Mouse (Mus musculus): ENCODE results near the gene Rps19bp1. TPM values are rescaled to one million over a fixed set of nuclear protein-coding genes. Genes with fewer than 3 reads are reported as not detected.

Gene Rps19bp1
- polyA plus RNA-seq (2016; fragmentation: Nextera tagmentation; extraction: Ambion mirVana): 67.4 TPM in 2 replicates

- Histone ChIP-seq H3K4me1 (replicated peaks) (peaks cover 37% of the 10 kb centered on the region), H3K4me3 (peak within 1 kb of the TSS; percentile 81), H3K27me3 (ENCODE audit: insufficient read depth, poor library complexity, severe bottlenecking) (no peaks in the 10 kb centered on the region), H3K27ac (peak within 1 kb of the TSS; percentile 85), H3K36me3 (peaks cover 30% of the 10 kb centered on the region), H3K9me3 (no peaks in the 10 kb centered on the region)
- DNase-seq (ENCODE audit: low spot score): peak; percentile 95
- 2% methylated on average over 66 of the region's 66 CpGs for WGBS
Observed at GRCm38 (mm10) chr15:80263610-80264575, at the start of gene Rps19bp1. Gene Rps19bp1 (minus strand): TSS chr15:80264315.

- Histone ChIP-seq H3K4me1 (replicated peaks) (peaks cover 16% of the 10 kb centered on the region), H3K27ac (no peak overlapping the region), H3K36me3 (no peaks in the 10 kb centered on the region), H3K4me3 (no peak overlapping the region), H3K27me3 (ENCODE audit: insufficient read depth, poor library complexity, severe bottlenecking) (peaks cover 4% of the 10 kb centered on the region; the same call in 1 of the 2 replicates), H3K9me3 (no peaks in the 10 kb centered on the region)
- no peak for DNase-seq (ENCODE audit: low spot score)
- 69% methylated on average over 8 of the region's 8 CpGs for WGBS
Observed at GRCm38 (mm10) chr15:80306146-80306545, 42.0 kb upstream of the Rps19bp1 start.

DNA sequence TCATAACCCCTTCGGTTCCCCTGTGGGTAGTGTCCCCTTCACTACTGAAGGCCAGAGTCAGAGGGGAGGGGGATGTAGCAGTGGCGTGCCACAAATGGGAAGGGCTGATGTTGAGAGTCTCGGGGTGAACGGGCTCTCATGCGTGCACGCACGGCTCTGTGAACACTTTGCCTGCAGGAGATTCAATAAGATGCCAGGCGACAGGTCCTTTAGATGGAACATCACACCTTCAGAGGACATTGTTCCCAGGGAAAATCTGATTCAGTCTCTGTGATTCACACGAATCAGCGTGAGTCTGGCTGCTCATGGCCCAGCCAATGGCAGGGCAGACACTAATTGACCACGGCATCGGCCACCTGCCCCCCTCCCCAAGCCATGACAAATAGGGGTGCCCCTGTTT, 40.1 kb upstream of the Rps19bp1 start:
- H3K27me3 ChIP-seq (ENCODE audit: insufficient read depth, poor library complexity, severe bottlenecking): peaks cover 4% of the 10 kb centered on the region; the same call in 1 of the 2 replicates
- H3K4me3 ChIP-seq: no peak overlapping the region
- peaks cover 16% of the 10 kb centered on the region for H3K4me1 ChIP-seq (replicated peaks)
- WGBS: 80% methylated on average over 12 of the region's 12 CpGs
- no peaks in the 10 kb centered on the region for H3K36me3 ChIP-seq
- H3K9me3 ChIP-seq: no peaks in the 10 kb centered on the region
- 0 out of 2 replicates have a peak overlapping the region, but pooled peaks have one; percentile 10 for H3K27ac ChIP-seq
- no peak for DNase-seq (ENCODE audit: low spot score)

DNA sequence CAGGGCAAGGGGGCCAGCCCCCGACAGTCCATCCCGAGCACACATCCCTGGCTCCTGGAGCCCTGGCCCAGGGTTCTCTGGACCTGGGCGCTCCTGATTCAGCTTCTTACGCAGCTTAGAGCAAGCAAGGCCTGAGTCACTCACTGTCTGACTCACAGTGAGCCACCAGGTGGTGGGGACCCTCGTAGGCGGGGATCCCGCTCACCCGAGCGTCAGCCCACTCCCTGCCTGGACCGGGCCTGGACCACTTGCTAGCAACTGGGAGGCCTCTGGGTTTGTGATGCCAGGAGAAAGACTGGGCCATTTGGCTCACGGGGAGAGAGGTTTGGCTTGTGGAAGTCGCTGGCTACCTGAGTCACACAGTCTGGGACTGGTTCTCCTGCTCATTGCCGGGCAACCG, 39.7 kb upstream of the Rps19bp1 start:
- Histone ChIP-seq H3K27me3 (ENCODE audit: insufficient read depth, poor library complexity, severe bottlenecking) (peaks cover 4% of the 10 kb centered on the region; the same call in 1 of the 2 replicates), H3K4me1 (replicated peaks) (peaks cover 16% of the 10 kb centered on the region), H3K27ac (0 out of 2 replicates have a peak overlapping the region, but pooled peaks have one; percentile 10), H3K4me3 (no peak overlapping the region), H3K9me3 (no peaks in the 10 kb centered on the region), H3K36me3 (no peaks in the 10 kb centered on the region)
- DNase-seq (ENCODE audit: low spot score): no peak
- WGBS: 76% methylated on average over 14 of the region's 14 CpGs

DNA sequence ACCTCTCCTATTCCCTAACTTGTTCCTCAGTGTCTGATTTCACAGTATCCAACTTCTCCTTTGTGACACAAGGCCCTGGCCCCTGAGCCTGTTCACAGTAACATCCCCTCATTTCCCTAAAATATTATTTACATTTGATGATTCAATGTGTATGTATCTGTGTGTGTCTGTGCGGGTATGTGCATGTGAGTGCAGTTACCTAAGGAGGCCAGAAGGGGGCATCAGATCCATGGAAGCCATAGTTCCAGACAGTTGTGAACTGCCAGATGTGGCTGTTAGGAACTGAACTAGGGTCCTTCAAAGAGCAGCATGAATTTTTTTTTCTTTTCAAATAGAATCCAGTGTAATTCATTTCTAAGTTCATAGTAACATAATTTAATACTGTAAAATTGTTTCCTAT, 33.0 kb upstream of the Rps19bp1 start:
- Histone ChIP-seq H3K4me3 (no peak overlapping the region), H3K36me3 (no peaks in the 10 kb centered on the region), H3K27ac (no peak overlapping the region), H3K4me1 (replicated peaks) (no peaks in the 10 kb centered on the region), H3K27me3 (ENCODE audit: insufficient read depth, poor library complexity, severe bottlenecking) (peaks cover 8% of the 10 kb centered on the region), H3K9me3 (no peaks in the 10 kb centered on the region; the same call in 1 of the 2 replicates)
- no peak for DNase-seq (ENCODE audit: low spot score)
- WGBS: 95% methylated on average over 1 of the region's 1 CpGs

GRCm38 (mm10) chr15:80289436-80289835, 25.3 kb upstream of the Rps19bp1 start:
- no peak overlapping the region for H3K27ac ChIP-seq
- no peaks in the 10 kb centered on the region for H3K36me3 ChIP-seq
- DNase-seq (ENCODE audit: low spot score): peak; percentile 64
- H3K9me3 ChIP-seq: no peaks in the 10 kb centered on the region
- no peak overlapping the region for H3K4me3 ChIP-seq
- peaks cover 36% of the 10 kb centered on the region for H3K4me1 ChIP-seq (replicated peaks)
- peaks cover 80% of the 10 kb centered on the region for H3K27me3 ChIP-seq (ENCODE audit: insufficient read depth, poor library complexity, severe bottlenecking)
- WGBS: 6% methylated on average over 10 of the region's 10 CpGs

DNA sequence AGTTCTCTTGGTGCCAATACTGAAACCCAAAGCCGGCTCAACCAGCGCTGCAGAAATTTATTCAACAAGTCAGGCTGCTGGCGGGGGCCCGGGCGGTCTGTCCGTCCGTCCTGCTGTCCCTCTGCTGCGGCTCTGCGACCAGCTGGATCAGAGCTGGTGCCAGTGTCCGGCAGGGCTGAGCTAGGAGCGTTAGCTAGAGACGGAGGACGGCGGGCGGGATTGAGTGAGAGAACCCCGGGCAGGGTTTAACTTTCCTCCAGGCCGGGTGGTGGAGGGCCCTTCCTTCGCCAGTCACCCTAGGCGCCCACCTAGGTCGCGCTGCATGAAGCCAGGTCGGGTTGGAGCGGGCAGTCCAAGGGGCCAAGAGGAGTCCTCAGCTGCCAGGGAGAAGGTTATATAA, 23.9 kb upstream of the Rps19bp1 start:
- no peaks in the 10 kb centered on the region for H3K9me3 ChIP-seq
- DNase-seq (ENCODE audit: low spot score): peak; percentile 38
- no peaks in the 10 kb centered on the region for H3K36me3 ChIP-seq
- H3K4me1 ChIP-seq (replicated peaks): peaks cover 36% of the 10 kb centered on the region
- H3K27me3 ChIP-seq (ENCODE audit: insufficient read depth, poor library complexity, severe bottlenecking): peaks cover 94% of the 10 kb centered on the region
- peak overlapping the region; percentile 45; the same call in 1 of the 2 replicates for H3K27ac ChIP-seq
- peak overlapping the region; percentile 60 for H3K4me3 ChIP-seq
- under 1% methylated on average over 23 of the region's 23 CpGs for WGBS

GRCm38 (mm10) chr15:80286851-80287415, 22.8 kb upstream of the Rps19bp1 start, which contains the start of gene Cacna1i:
Gene Cacna1i (plus strand): TSS chr15:80287238.
- 2% methylated on average over 50 of the region's 50 CpGs for WGBS
- Histone ChIP-seq H3K4me1 (replicated peaks) (peaks cover 38% of the 10 kb centered on the region), H3K36me3 (no peaks in the 10 kb centered on the region), H3K9me3 (no peaks in the 10 kb centered on the region), H3K4me3 (peak within 1 kb of the TSS; percentile 60), H3K27me3 (ENCODE audit: insufficient read depth, poor library complexity, severe bottlenecking) (peaks cover 99% of the 10 kb centered on the region), H3K27ac (peak within 1 kb of the TSS; percentile 45)
- peak; percentile 33 for DNase-seq (ENCODE audit: low spot score)

- Histone ChIP-seq H3K4me3 (no peak overlapping the region), H3K36me3 (no peaks in the 10 kb centered on the region), H3K9me3 (no peaks in the 10 kb centered on the region), H3K4me1 (replicated peaks) (peaks cover 10% of the 10 kb centered on the region), H3K27me3 (ENCODE audit: insufficient read depth, poor library complexity, severe bottlenecking) (peaks cover 62% of the 10 kb centered on the region), H3K27ac (peak overlapping the region; percentile 56; the same call in 1 of the 2 replicates)
- peak; percentile 72 for DNase-seq (ENCODE audit: low spot score)
- 20% methylated on average over 6 of the region's 6 CpGs for WGBS
Observed at GRCm38 (mm10) chr15:80280646-80281045, 16.5 kb upstream of the Rps19bp1 start.

GRCm38 (mm10) chr15:80279053-80279452, 14.9 kb upstream of the Rps19bp1 start:
- Histone ChIP-seq H3K4me1 (replicated peaks) (peaks cover 10% of the 10 kb centered on the region), H3K4me3 (no peak overlapping the region), H3K36me3 (no peaks in the 10 kb centered on the region), H3K27ac (no peak overlapping the region), H3K27me3 (ENCODE audit: insufficient read depth, poor library complexity, severe bottlenecking) (peaks cover 46% of the 10 kb centered on the region), H3K9me3 (no peaks in the 10 kb centered on the region)
- DNase-seq (ENCODE audit: low spot score): no peak
- 89% methylated on average over 2 of the region's 2 CpGs for WGBS

GRCm38 (mm10) chr15:80278121-80278759, 14.1 kb upstream of the Rps19bp1 start:
- peaks cover 10% of the 10 kb centered on the region for H3K4me1 ChIP-seq (replicated peaks)

GRCm38 (mm10) chr15:80277625-80278024, 13.5 kb upstream of the Rps19bp1 start:
- Histone ChIP-seq H3K4me3 (no peak overlapping the region), H3K27me3 (ENCODE audit: insufficient read depth, poor library complexity, severe bottlenecking) (peaks cover 32% of the 10 kb centered on the region), H3K27ac (no peak overlapping the region), H3K4me1 (replicated peaks) (peaks cover 8% of the 10 kb centered on the region), H3K9me3 (no peaks in the 10 kb centered on the region), H3K36me3 (no peaks in the 10 kb centered on the region)
- 3% methylated on average over 6 of the region's 6 CpGs for WGBS
- peak; percentile 77 for DNase-seq (ENCODE audit: low spot score)

More at GRCm38 (mm10) chr15:80278121-80278759, 14.1 kb upstream of the Rps19bp1 start:
- 76% methylated on average over 5 of the region's 5 CpGs for WGBS
- H3K4me3 ChIP-seq: no peak overlapping the region
- H3K9me3 ChIP-seq: no peaks in the 10 kb centered on the region
- H3K27ac ChIP-seq: no peak overlapping the region
- peaks cover 38% of the 10 kb centered on the region for H3K27me3 ChIP-seq (ENCODE audit: insufficient read depth, poor library complexity, severe bottlenecking)
- no peaks in the 10 kb centered on the region for H3K36me3 ChIP-seq
- no peak for DNase-seq (ENCODE audit: low spot score)
